Mouse (Mus musculus) megakaryocyte, embryonic 14.5 days (primary cell): ENCODE results near the gene Usp25.

ENCODE experiments used
- FLI1 ChIP-seq: IDR thresholded peaks from 2 replicates; pipeline ENCODE4 v1.6.1; 2012; ENCODE audit warnings: low read length, inconsistent platforms, mixed read lengths
- GATA1 ChIP-seq: IDR thresholded peaks from 3 replicates; pipeline ENCODE4 v1.6.1; 2012; ENCODE audit warnings: mixed read lengths, low read length, inconsistent platforms, borderline replicate concordance

DNA sequence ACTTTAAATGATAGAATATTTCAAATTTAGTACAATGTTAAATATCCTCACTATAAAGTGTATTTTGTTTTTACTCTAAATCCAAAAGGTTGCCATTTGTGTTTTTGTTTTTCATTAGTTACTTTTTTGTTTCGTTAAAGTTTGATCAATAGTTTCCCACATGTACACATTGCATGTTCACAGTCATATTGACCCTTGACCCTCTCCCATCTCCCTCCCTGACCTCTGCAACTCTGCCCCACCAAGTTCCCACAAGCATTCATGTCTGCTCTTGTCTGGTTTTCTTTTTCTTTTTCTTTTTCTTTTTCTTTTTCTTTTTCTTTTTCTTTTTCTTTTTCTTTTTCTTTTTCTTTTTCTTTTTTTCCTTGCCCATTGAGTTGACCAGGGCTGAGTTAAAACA lies 97.8 kb downstream of the Usp25 start:
- no peak for TF ChIP-seq GATA1
- no peak for TF ChIP-seq FLI1
